Mouse (Mus musculus) adrenal gland, adult 2 months (tissue): ENCODE measurements around the gene Dnajc8. TPM values are rescaled to one million over a fixed set of nuclear protein-coding genes. Genes with fewer than 3 reads are reported as not detected.
A peak's percentile ranks its signal among the peaks of the same experiment; 100 is the strongest.

Experiments used
- DNase-seq: peaks from one replicate; pipeline ENCODE4 v3.0.0; 2021
- long read RNA-seq: library from polyadenylated mRNA; stranded (forward); transcript quantifications from one replicate; pipeline ENCODE4 v2.0.0, GENCODE M21; 2021
- polyA plus RNA-seq: library from polyadenylated mRNA; depleted of rRNA; stranded (reverse); fragments of >200 nt; gene quantifications from 2 replicates; pipeline ENCODE4 v1.2.3, GENCODE M21; 2012; rRNA removed
- total RNA-seq, 2 experiments: library from RNA; stranded (reverse); gene quantifications; 2 replicates each; pipeline ENCODE4 v1.2.3; 2021

Gene Dnajc8
- 100 to 1,000 TPM in 1 of 2 experiments, 10 to 100 TPM in 1; 93.2 to 112 TPM for total RNA-seq
- polyA plus RNA-seq = 8.5 and 11.2 TPM in 2 replicates
- long read RNA-seq, transcript Dnajc8-202 (9 exons, 1,401 nt) = major isoform, 82 of 89 reads
- long read RNA-seq, partial matches to known transcripts = 2 of 89 reads
- long read RNA-seq, other reads (novel, unspliced or antisense) = 5 of 89 reads

GRCm38 (mm10) chr4:132535406-132536121 lies at the start of gene Dnajc8:
Gene Dnajc8 (plus strand): TSS chr4:132535550.
- DNase-seq = peak; percentile 96

- DNase-seq = no peak
Measured at GRCm38 (mm10) chr4:132488521-132488920, 46.8 kb upstream of the Dnajc8 start.

- DNase-seq = no peak
Measured at GRCm38 (mm10) chr4:132488976-132489375, 46.4 kb upstream of the Dnajc8 start.

GRCm38 (mm10) chr4:132490273-132491010 lies 44.9 kb upstream of the Dnajc8 start:
- DNase-seq = no peak

- no peak for DNase-seq
Measured at GRCm38 (mm10) chr4:132491057-132491456, 44.3 kb upstream of the Dnajc8 start.

- DNase-seq = peak; percentile 79
Measured at GRCm38 (mm10) chr4:132491748-132492147, 43.6 kb upstream of the Dnajc8 start.

GRCm38 (mm10) chr4:132492178-132493060 lies 42.9 kb upstream of the Dnajc8 start:
- DNase-seq = peak; percentile 38

- DNase-seq = no peak
Measured at GRCm38 (mm10) chr4:132494271-132494918, 41.0 kb upstream of the Dnajc8 start.

GRCm38 (mm10) chr4:132501639-132502038 lies 33.7 kb upstream of the Dnajc8 start:
- DNase-seq = no peak

GRCm38 (mm10) chr4:132503344-132503743 lies 32.0 kb upstream of the Dnajc8 start:
- DNase-seq = no peak

- DNase-seq = no peak
Measured at GRCm38 (mm10) chr4:132505034-132505738, 30.2 kb upstream of the Dnajc8 start.

GRCm38 (mm10) chr4:132505800-132506199 lies 29.6 kb upstream of the Dnajc8 start:
- DNase-seq = no peak

- DNase-seq = no peak
Measured at GRCm38 (mm10) chr4:132506250-132506649, 29.1 kb upstream of the Dnajc8 start.

- DNase-seq = no peak
Measured at GRCm38 (mm10) chr4:132507210-132507609, 28.1 kb upstream of the Dnajc8 start.

- DNase-seq = peak; percentile 86
Measured at GRCm38 (mm10) chr4:132509621-132510296, 25.6 kb upstream of the Dnajc8 start.

GRCm38 (mm10) chr4:132510352-132510798 lies 25.0 kb upstream of the Dnajc8 start, which contains the start of gene Sesn2:
Gene Sesn2 (minus strand): TSS chr4:132510501.
- peak; percentile 99 for DNase-seq

- no peak for DNase-seq
Measured at GRCm38 (mm10) chr4:132512080-132512479, 23.3 kb upstream of the Dnajc8 start.

- peak; percentile 56 for DNase-seq
Measured at GRCm38 (mm10) chr4:132513395-132514273, 21.7 kb upstream of the Dnajc8 start.
